Mouse (Mus musculus) heart, embryonic 10.5 days (tissue): ENCODE measurements around the gene Pgc. TPM values are rescaled to one million over a fixed set of nuclear protein-coding genes. Genes with fewer than 3 reads are reported as not detected.

Experiments used
- DNase-seq: peaks from one replicate; pipeline ENCODE4 v3.0.0-alpha.2; 2017; ENCODE audit warnings: low spot score
- H3K27ac ChIP-seq: fragments of 300-500 bp; sonication (generic); 2 replicates; pipeline ENCODE4 v1.5.1; 2016; ENCODE audit warnings: mild to moderate bottlenecking
- H3K27me3 ChIP-seq: fragments of 300-500 bp; sonication (generic); 2 replicates; pipeline ENCODE4 v1.6.1; 2016; ENCODE audit warnings: mild to moderate bottlenecking; ENCODE audit not compliant: poor library complexity, insufficient read depth, severe bottlenecking
- H3K36me3 ChIP-seq: fragments of 300-500 bp; sonication (generic); 2 replicates; pipeline ENCODE4 v1.6.1; 2016; ENCODE audit warnings: mild to moderate bottlenecking, moderate library complexity
- H3K4me1 ChIP-seq: fragments of 300-500 bp; sonication (generic); 2 replicates; pipeline ENCODE4 v1.6.1; 2016; ENCODE audit warnings: mild to moderate bottlenecking
- H3K4me3 ChIP-seq: fragments of 300-500 bp; sonication (generic); 2 replicates; pipeline ENCODE4 v1.5.1; 2016; ENCODE audit warnings: mild to moderate bottlenecking, moderate library complexity
- H3K9me3 ChIP-seq: fragments of 300-500 bp; sonication (generic); 2 replicates; pipeline ENCODE4 v1.6.1; 2016; ENCODE audit warnings: mild to moderate bottlenecking, moderate library complexity
- WGBS: fragments of 180-500 bp; shearing (Covaris S2); methylation state at CpG from one replicate; pipeline ENCODE4 v1.1.7; 2016; 5-methylcytosine and 5-hydroxymethylcytosine counted together
- polyA plus RNA-seq: library from polyadenylated mRNA; unstranded; fragments of >200 nt; fragmentation: Nextera tagmentation; extraction: Ambion mirVana; gene quantifications from 2 replicates; pipeline ENCODE4 v1.2.1, GENCODE M21; 2016

Pgc gene
- polyA plus RNA-seq, 1 experiment from 2014 or later: 0.49 TPM

GRCm38 (mm10) chr17:47762518-47763340, 36.1 kb downstream of the Pgc start:
- peak overlapping the region; percentile 74 for H3K27ac ChIP-seq
- WGBS: 54% methylated on average over 13 of the region's 13 CpGs
- H3K27me3 ChIP-seq: no peaks in the 10 kb centered on the region
- DNase-seq: peak; percentile 87
- H3K36me3 ChIP-seq: no peaks in the 10 kb centered on the region
- H3K4me3 ChIP-seq: no peak overlapping the region
- no peaks in the 10 kb centered on the region for H3K9me3 ChIP-seq
- peaks cover 56% of the 10 kb centered on the region for H3K4me1 ChIP-seq

GRCm38 (mm10) chr17:47765986-47766385, 39.3 kb downstream of the Pgc start:
- Histone ChIP-seq H3K4me3 (no peak overlapping the region), H3K27me3 (0 out of 2 replicates have a peak, but pooled peaks cover 4% of the 10 kb centered on the region), H3K27ac (no peak overlapping the region), H3K36me3 (no peaks in the 10 kb centered on the region), H3K9me3 (no peaks in the 10 kb centered on the region), H3K4me1 (peaks cover 62% of the 10 kb centered on the region)
- 72% methylated on average over 4 of the region's 4 CpGs for WGBS
- DNase-seq: no peak

GRCm38 (mm10) chr17:47766407-47767043, 39.9 kb downstream of the Pgc start:
- H3K36me3 ChIP-seq: no peaks in the 10 kb centered on the region
- WGBS: 90% methylated on average over 6 of the region's 6 CpGs
- 0 out of 2 replicates have a peak, but pooled peaks cover 4% of the 10 kb centered on the region for H3K27me3 ChIP-seq
- H3K9me3 ChIP-seq: no peaks in the 10 kb centered on the region
- H3K27ac ChIP-seq: no peak overlapping the region
- no peak overlapping the region for H3K4me3 ChIP-seq
- peaks cover 64% of the 10 kb centered on the region for H3K4me1 ChIP-seq
- no peak for DNase-seq

- no peak for DNase-seq
Measured at GRCm38 (mm10) chr17:47767081-47767455, 40.4 kb downstream of the Pgc start.

GRCm38 (mm10) chr17:47767456-47768141, 41.0 kb downstream of the Pgc start:
- peaks cover 8% of the 10 kb centered on the region for H3K9me3 ChIP-seq
- H3K27ac ChIP-seq: no peak overlapping the region
- peaks cover 56% of the 10 kb centered on the region for H3K4me1 ChIP-seq
- 48% methylated on average over 11 of the region's 17 CpGs for WGBS
- DNase-seq: no peak
- H3K4me3 ChIP-seq: no peak overlapping the region
- H3K27me3 ChIP-seq: 0 out of 2 replicates have a peak, but pooled peaks cover 4% of the 10 kb centered on the region
- peaks cover 9% of the 10 kb centered on the region; the same call in 1 of the 2 replicates for H3K36me3 ChIP-seq

More at GRCm38 (mm10) chr17:47767081-47767455, 40.4 kb downstream of the Pgc start:
- H3K36me3 ChIP-seq: peaks cover 5% of the 10 kb centered on the region; the same call in 1 of the 2 replicates
- 60% methylated on average over 2 of the region's 2 CpGs for WGBS
- H3K27ac ChIP-seq: no peak overlapping the region
- peaks cover 62% of the 10 kb centered on the region for H3K4me1 ChIP-seq
- H3K4me3 ChIP-seq: no peak overlapping the region
- H3K27me3 ChIP-seq: 0 out of 2 replicates have a peak, but pooled peaks cover 4% of the 10 kb centered on the region
- H3K9me3 ChIP-seq: peaks cover 3% of the 10 kb centered on the region

- 0 out of 2 replicates have a peak, but pooled peaks cover 4% of the 10 kb centered on the region for H3K27me3 ChIP-seq
- WGBS: 36% methylated on average over 12 of the region's 12 CpGs
- peaks cover 9% of the 10 kb centered on the region; the same call in 1 of the 2 replicates for H3K36me3 ChIP-seq
- DNase-seq: no peak
- H3K4me1 ChIP-seq: peaks cover 50% of the 10 kb centered on the region
- H3K9me3 ChIP-seq: peaks cover 10% of the 10 kb centered on the region
- H3K27ac ChIP-seq: peak overlapping the region; percentile 48; the same call in 1 of the 2 replicates
- H3K4me3 ChIP-seq: peak overlapping the region; percentile 9; the same call in 1 of the 2 replicates
Measured at GRCm38 (mm10) chr17:47768707-47769276, 42.1 kb downstream of the Pgc start.

- no peak for DNase-seq
- Histone ChIP-seq H3K4me3 (no peak overlapping the region), H3K27me3 (0 out of 2 replicates have a peak, but pooled peaks cover 4% of the 10 kb centered on the region), H3K4me1 (peaks cover 47% of the 10 kb centered on the region), H3K9me3 (peaks cover 10% of the 10 kb centered on the region), H3K27ac (no peak overlapping the region), H3K36me3 (peaks cover 9% of the 10 kb centered on the region; the same call in 1 of the 2 replicates)
- WGBS: 86% methylated on average over 11 of the region's 11 CpGs
Measured at GRCm38 (mm10) chr17:47769389-47770299, 43.0 kb downstream of the Pgc start.

- Histone ChIP-seq H3K36me3 (peaks cover 9% of the 10 kb centered on the region; the same call in 1 of the 2 replicates), H3K4me3 (no peak overlapping the region), H3K27me3 (0 out of 2 replicates have a peak, but pooled peaks cover 4% of the 10 kb centered on the region), H3K27ac (peak overlapping the region; percentile 47; the same call in 1 of the 2 replicates), H3K9me3 (peaks cover 10% of the 10 kb centered on the region), H3K4me1 (peaks cover 50% of the 10 kb centered on the region)
- 65% methylated on average over 6 of the region's 6 CpGs for WGBS
- DNase-seq: no peak
Measured at GRCm38 (mm10) chr17:47773604-47774003, 47.0 kb downstream of the Pgc start.

- H3K4me3 ChIP-seq: no peak overlapping the region
- H3K27me3 ChIP-seq: no peaks in the 10 kb centered on the region
- WGBS: 36% methylated on average over 2 of the region's 2 CpGs
- H3K36me3 ChIP-seq: peaks cover 3% of the 10 kb centered on the region; the same call in 1 of the 2 replicates
- DNase-seq: no peak
- H3K9me3 ChIP-seq: peaks cover 6% of the 10 kb centered on the region
- peaks cover 32% of the 10 kb centered on the region for H3K4me1 ChIP-seq
- peak overlapping the region; percentile 59; the same call in 1 of the 2 replicates for H3K27ac ChIP-seq
Measured at GRCm38 (mm10) chr17:47777141-47777540, 50.5 kb downstream of the Pgc start.

- DNase-seq: no peak
Measured at GRCm38 (mm10) chr17:47780470-47780869, 53.8 kb downstream of the Pgc start.

GRCm38 (mm10) chr17:47782486-47782885, 55.8 kb downstream of the Pgc start:
- WGBS: 80% methylated on average over 3 of the region's 3 CpGs
- no peak for DNase-seq
- H3K9me3 ChIP-seq: no peaks in the 10 kb centered on the region
- H3K36me3 ChIP-seq: no peaks in the 10 kb centered on the region
- no peak overlapping the region for H3K4me3 ChIP-seq
- peaks cover 16% of the 10 kb centered on the region; the same call in 1 of the 2 replicates for H3K27me3 ChIP-seq
- H3K4me1 ChIP-seq: peaks cover 58% of the 10 kb centered on the region
- H3K27ac ChIP-seq: no peak overlapping the region

More at GRCm38 (mm10) chr17:47780470-47780869, 53.8 kb downstream of the Pgc start:
- no peak overlapping the region for H3K27ac ChIP-seq
- peaks cover 54% of the 10 kb centered on the region for H3K4me1 ChIP-seq
- H3K27me3 ChIP-seq: peaks cover 2% of the 10 kb centered on the region; the same call in 1 of the 2 replicates
- H3K4me3 ChIP-seq: no peak overlapping the region
- H3K36me3 ChIP-seq: no peaks in the 10 kb centered on the region
- H3K9me3 ChIP-seq: no peaks in the 10 kb centered on the region
- 73% methylated on average over 10 of the region's 10 CpGs for WGBS
